Mouse (Mus musculus) frontal cortex, postnatal 25 days (tissue): Measurements from ENCODE around the gene Fam217a.
"Not testable (repeated sequence)": the region's sequence is repeated elsewhere in the genome, so short reads cannot be mapped to it uniquely, and the experiment has no call there.

Experiments used
- DNase-seq, 2 experiments: peaks; one replicate each; pipeline ENCODE4 v3.0.0; 2022; ENCODE audit warnings: low spot score in 2 of 2

Fam217a gene

GRCm38 (mm10) chr13:34874736-34875135 lies 49.4 kb downstream of the Fam217a start:
- not testable (repeated sequence) for DNase-seq

GRCm38 (mm10) chr13:34873801-34874681 lies 50.1 kb downstream of the Fam217a start:
- DNase-seq: peak; percentile 81 to 90

DNA sequence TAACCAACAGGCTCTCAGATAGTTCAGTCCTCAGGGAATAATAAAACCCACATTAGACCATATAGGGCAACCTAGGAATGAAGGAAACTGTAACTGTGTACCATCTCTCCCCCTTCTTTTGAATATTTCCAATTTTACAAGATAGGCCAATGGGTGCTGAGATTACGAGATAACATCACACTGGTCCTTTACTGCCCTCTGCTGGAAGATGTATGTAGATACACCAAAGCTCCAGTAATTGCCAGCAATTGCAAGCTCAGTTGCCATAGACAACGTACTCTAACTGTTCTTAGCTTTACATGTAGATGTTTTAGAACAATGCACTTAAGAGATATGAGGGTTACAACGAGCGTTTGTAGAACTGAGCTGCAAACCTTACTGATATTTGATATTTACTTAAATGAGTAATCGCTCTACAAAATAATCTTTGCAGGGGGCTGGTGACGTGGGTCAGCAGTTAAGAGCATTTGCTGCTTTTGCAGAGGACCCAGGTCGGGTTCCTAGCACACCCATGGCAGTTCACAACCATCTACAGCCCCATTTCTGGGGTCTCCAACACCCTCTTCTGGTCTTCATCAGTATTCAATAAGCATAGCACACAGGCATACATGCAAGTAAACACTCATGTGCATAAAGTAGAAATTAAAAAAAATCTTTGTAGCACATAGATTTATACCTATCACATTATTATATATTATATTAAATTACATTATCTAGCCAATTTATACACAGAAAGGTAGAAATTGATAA lies 59.5 kb downstream of the Fam217a start:
- DNase-seq: peak in 1 of 2 experiments; percentile 11

- not testable (repeated sequence) for DNase-seq
Measured at GRCm38 (mm10) chr13:34861166-34861565, 62.9 kb downstream of the Fam217a start.
